Mouse (Mus musculus) heart, embryonic 14.5 days (tissue): ENCODE data around the gene Rbks. TPM values are rescaled to one million over a fixed set of nuclear protein-coding genes. Genes with fewer than 3 reads are reported as not detected.
"Not testable (repeated sequence)": the region's sequence is repeated elsewhere in the genome, so short reads cannot be mapped to it uniquely, and the experiment has no call there.

Experiments
- ATAC-seq: fragments of 200-750 bp; cut with Nextera tagmentation; 2 replicates; pipeline ENCODE4 v1.8.0; 2017; ENCODE audit warnings: low read depth, moderate TSS enrichment; ENCODE audit not compliant: insufficient number of reproducible peaks, insufficient read depth, low FRiP score
- H3K27ac ChIP-seq, 2 experiments: fragments of 200-500 bp in 1 of 2; fragments of 300-500 bp in 1 of 2; sonication (generic) in 1 of 2; replicated peaks in 1 of 2; 2 replicates each; pipeline ENCODE4 v1.5.1; 2012 to 2014; ENCODE audit warnings: low read depth in 2 of 2, low read length in 2 of 2, control low read depth in 1 of 2, mild to moderate bottlenecking in 1 of 2, mixed read lengths in 1 of 2; ENCODE audit not compliant: control insufficient read depth in 1 of 2, insufficient read depth in 1 of 2
- H3K27me3 ChIP-seq: fragments of 300-500 bp; sonication (generic); 2 replicates; pipeline ENCODE4 v1.6.1; 2014; ENCODE audit warnings: mild to moderate bottlenecking, low read length, control low read depth; ENCODE audit not compliant: control insufficient read depth, insufficient read depth
- H3K36me3 ChIP-seq: fragments of 300-500 bp; sonication (generic); 2 replicates; pipeline ENCODE4 v1.6.1; 2014; ENCODE audit warnings: mild to moderate bottlenecking, control low read depth, low read length, mixed read lengths; ENCODE audit not compliant: control insufficient read depth, insufficient read depth
- H3K4me1 ChIP-seq, 2 experiments: fragments of 200-500 bp in 1 of 2; fragments of 300-500 bp in 1 of 2; sonication (generic) in 1 of 2; 2 replicates each; pipeline ENCODE4 v1.6.1; 2012 to 2014; ENCODE audit warnings: low read length in 2 of 2, control low read depth in 1 of 2, mixed read lengths in 1 of 2; ENCODE audit not compliant: control insufficient read depth in 2 of 2, insufficient read depth in 2 of 2
- H3K4me2 ChIP-seq: fragments of 300-500 bp; sonication (generic); 2 replicates; pipeline ENCODE4 v1.6.1; 2014; ENCODE audit warnings: mild to moderate bottlenecking, low read length
- H3K4me3 ChIP-seq, 2 experiments: fragments of 200-500 bp in 1 of 2; fragments of 300-500 bp in 1 of 2; sonication (generic) in 1 of 2; 2 replicates each; pipeline ENCODE4 v1.5.1; 2012 to 2014; ENCODE audit warnings: low read length in 2 of 2, mild to moderate bottlenecking in 2 of 2, control low read depth in 1 of 2, low read depth in 1 of 2, moderate library complexity in 1 of 2; ENCODE audit not compliant: control insufficient read depth in 1 of 2, insufficient read depth in 1 of 2
- H3K9ac ChIP-seq: fragments of 300-500 bp; sonication (generic); 2 replicates; pipeline ENCODE4 v1.6.1; 2014; ENCODE audit warnings: mild to moderate bottlenecking, low read length
- H3K9me3 ChIP-seq: fragments of 300-500 bp; sonication (generic); 2 replicates; pipeline ENCODE4 v1.6.1; 2016; ENCODE audit warnings: low read length, control low read depth; ENCODE audit not compliant: control insufficient read depth
- WGBS: fragments of 180-500 bp; shearing (Covaris S2); extraction: QIAGEN DNeasy Blood & Tissue Kit; methylation state at CpG from one replicate; pipeline ENCODE4 v1.1.7; 2014; 5-methylcytosine and 5-hydroxymethylcytosine counted together
- polyA plus RNA-seq: library from polyadenylated mRNA; unstranded; fragments of >200 nt; fragmentation: Nextera tagmentation; extraction: Ambion mirVana; gene quantifications from 2 replicates; pipeline ENCODE4 v1.2.1, GENCODE M21; 2014

The Rbks gene
- polyA plus RNA-seq, 1 experiment from 2014 or later: 3.6 TPM

GRCm38 (mm10) chr5:31636636-31637253, 60.7 kb downstream of the Rbks start:
- ATAC-seq: no peak
- H3K27me3 ChIP-seq: no peaks in the 10 kb centered on the region
- peak overlapping the region; percentile 28; the same call in 1 of the 2 replicates for H3K9ac ChIP-seq
- H3K27ac ChIP-seq: peak overlapping the region; percentile 46 to 77
- H3K9me3 ChIP-seq: no peaks in the 10 kb centered on the region
- H3K4me1 ChIP-seq: peaks cover 9 to 15% of the 10 kb centered on the region in 2 experiments
- WGBS: 30% methylated on average over 9 of the region's 9 CpGs
- H3K4me2 ChIP-seq: no peak overlapping the region
- H3K4me3 ChIP-seq: no peak overlapping the region
- H3K36me3 ChIP-seq: peaks cover 6% of the 10 kb centered on the region; the same call in 1 of the 2 replicates

DNA sequence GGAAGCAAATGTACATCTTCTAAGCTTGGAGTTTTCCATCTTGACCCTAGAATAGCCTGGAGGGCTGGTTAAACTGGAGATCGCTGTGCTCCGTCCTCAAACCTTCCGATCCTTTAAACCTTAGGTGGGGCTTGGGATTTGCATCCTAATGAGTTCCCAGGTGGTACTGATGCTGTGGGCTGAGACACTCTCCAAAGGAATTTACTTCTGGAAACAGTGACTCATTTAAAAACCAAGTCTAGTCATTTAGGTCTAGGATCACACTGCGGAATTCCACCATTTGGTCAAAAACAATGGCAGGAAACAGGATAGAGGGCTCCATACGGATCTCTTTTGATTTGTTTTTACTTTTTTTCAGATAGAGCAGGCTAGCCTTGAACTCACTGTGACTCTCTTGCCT, 62.7 kb downstream of the Rbks start:
- no peak overlapping the region for H3K27ac ChIP-seq
- peaks cover 18 to 29% of the 10 kb centered on the region in 2 experiments for H3K4me1 ChIP-seq
- no peaks in the 10 kb centered on the region for H3K36me3 ChIP-seq
- H3K9ac ChIP-seq: no peak overlapping the region
- H3K9me3 ChIP-seq: no peaks in the 10 kb centered on the region
- no peak for ATAC-seq
- no peak overlapping the region for H3K4me2 ChIP-seq
- WGBS: 76% methylated on average over 5 of the region's 5 CpGs
- no peak overlapping the region for H3K4me3 ChIP-seq
- H3K27me3 ChIP-seq: no peaks in the 10 kb centered on the region

DNA sequence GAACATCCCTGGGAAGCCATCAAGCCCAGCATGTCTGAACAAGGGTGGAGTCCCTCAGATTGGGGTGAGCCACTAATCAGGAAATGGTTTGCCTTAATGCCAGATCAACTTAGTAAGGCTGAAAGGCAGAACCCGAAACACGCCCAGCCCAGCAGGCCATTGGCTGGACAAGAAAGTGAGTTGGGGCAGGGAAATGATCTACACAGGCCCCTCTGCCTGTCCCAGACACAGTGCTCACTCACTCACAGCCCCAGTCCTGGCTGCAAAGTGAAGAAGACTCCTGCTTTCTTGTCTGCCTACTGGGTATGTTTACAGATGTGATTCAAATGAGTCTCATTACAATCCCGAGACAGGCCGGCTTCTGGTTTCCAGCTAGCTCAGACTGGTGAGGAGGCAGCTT, 63.3 kb downstream of the Rbks start:
- no peak for ATAC-seq
- H3K27ac ChIP-seq: no peak overlapping the region
- no peak overlapping the region for H3K4me2 ChIP-seq
- no peaks in the 10 kb centered on the region for H3K9me3 ChIP-seq
- H3K4me3 ChIP-seq: no peak overlapping the region
- no peaks in the 10 kb centered on the region for H3K36me3 ChIP-seq
- peaks cover 22 to 34% of the 10 kb centered on the region in 2 experiments for H3K4me1 ChIP-seq
- WGBS: 83% methylated on average over 4 of the region's 4 CpGs
- no peak overlapping the region for H3K9ac ChIP-seq
- no peaks in the 10 kb centered on the region for H3K27me3 ChIP-seq

GRCm38 (mm10) chr5:31631169-31631568, 66.3 kb downstream of the Rbks start:
- H3K4me3 ChIP-seq, ATAC-seq, H3K36me3 ChIP-seq, H3K27me3 ChIP-seq, H3K4me2 ChIP-seq, H3K9me3 ChIP-seq, H3K9ac ChIP-seq: not testable (repeated sequence)
- Histone ChIP-seq H3K27ac (peak overlapping the region; percentile 88 to 95), H3K4me1 (peaks cover 35 to 48% of the 10 kb centered on the region in 2 experiments)
- 99% methylated on average over 4 of the region's 4 CpGs for WGBS

- ATAC-seq: peak; percentile 78
- no peaks in the 10 kb centered on the region for H3K27me3 ChIP-seq
- 10% methylated on average over 5 of the region's 5 CpGs for WGBS
- peak overlapping the region; percentile 12; the same call in 1 of the 2 replicates for H3K4me2 ChIP-seq
- no peak overlapping the region for H3K4me3 ChIP-seq
- H3K36me3 ChIP-seq: no peaks in the 10 kb centered on the region
- H3K27ac ChIP-seq: peak overlapping the region; percentile 88 to 95
- 0 out of 2 replicates have a peak overlapping the region, but pooled peaks have one; percentile 21 for H3K9ac ChIP-seq
- no peaks in the 10 kb centered on the region for H3K9me3 ChIP-seq
- peaks cover 37 to 45% of the 10 kb centered on the region in 2 experiments for H3K4me1 ChIP-seq
These were observed 67.4 kb downstream of the Rbks start for GRCm38 (mm10) chr5:31630064-31630463.

DNA sequence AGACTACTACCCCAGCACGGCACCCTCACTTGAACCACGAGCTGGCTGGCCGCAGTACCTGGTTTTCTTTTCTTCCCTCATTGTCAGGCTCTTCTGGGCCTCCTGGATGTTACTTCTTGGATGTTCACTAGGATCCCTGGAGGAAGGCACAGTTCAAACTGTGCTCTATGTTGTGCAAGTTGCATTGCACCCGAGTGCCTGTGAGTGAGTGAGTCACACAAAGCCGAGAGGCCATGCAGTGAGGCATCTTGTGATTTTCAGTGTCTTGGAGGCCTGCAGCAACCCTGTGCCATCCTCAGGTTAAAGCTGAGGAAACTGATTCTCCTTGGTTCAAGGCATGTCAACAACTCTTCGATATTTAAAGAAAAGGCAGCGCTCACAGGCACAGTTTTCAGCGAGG, 68.9 kb downstream of the Rbks start:
- WGBS: 88% methylated on average over 8 of the region's 8 CpGs
- H3K4me2 ChIP-seq: no peak overlapping the region
- no peak for ATAC-seq
- no peak overlapping the region for H3K4me3 ChIP-seq
- H3K36me3 ChIP-seq: no peaks in the 10 kb centered on the region
- H3K9ac ChIP-seq: no peak overlapping the region
- H3K27me3 ChIP-seq: no peaks in the 10 kb centered on the region
- no peaks in the 10 kb centered on the region for H3K9me3 ChIP-seq
- peak overlapping the region in 1 of 2 experiments; percentile 88; a peak in 2 of 4 replicates for H3K27ac ChIP-seq
- peaks cover 34 to 44% of the 10 kb centered on the region in 2 experiments for H3K4me1 ChIP-seq

DNA sequence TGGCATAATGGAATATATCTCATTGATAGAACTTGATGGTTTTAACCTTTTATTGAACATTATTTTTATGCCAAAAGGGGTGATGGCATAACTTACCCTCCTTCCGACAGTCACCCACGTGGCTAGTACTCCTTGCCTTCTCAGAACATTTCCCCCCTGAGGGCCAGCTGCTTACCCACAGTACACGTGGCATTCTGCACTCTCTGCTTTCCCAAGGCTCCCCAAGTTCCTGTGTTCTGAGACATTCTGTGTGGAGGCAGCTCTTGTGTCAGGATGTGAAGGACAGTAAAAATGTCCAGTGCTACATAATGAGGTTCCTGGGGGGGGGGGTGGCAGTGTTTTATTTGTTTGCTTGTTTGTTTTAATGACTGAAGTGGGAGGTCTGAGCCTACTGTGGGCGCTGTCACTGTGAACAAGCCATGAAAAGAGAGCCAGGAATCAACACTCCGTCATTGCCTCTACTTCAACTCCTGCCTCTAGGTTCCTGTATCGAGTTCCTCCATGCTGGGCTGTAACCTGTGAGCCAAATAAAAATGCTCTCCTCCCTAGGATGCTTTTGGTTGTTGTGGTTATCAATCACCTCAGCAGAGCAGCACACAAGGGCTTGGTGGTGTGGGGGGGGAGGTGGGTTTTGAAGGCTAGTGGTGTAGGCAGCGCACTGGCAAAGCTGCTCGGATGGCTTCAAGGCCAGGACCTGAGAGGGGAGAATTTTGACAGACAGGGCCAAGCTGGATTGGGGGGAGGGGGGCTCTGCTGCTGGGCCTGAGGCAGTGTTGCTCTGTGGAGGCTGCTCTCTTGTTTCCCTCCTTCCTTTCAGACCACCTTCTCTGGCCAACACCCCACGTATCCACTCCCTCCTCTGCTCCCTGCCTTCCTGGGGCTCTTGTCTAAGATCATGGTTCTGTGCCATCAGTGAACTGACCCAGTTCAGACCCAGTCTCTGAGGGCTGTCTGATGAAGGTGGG, 69.6 kb downstream of the Rbks start:
- no peaks in the 10 kb centered on the region for H3K9me3 ChIP-seq

More for the DNA sequence above, 69.6 kb downstream of the Rbks start:
- Histone ChIP-seq H3K27ac (peak overlapping the region in 1 of 2 experiments; percentile 88; a peak in 2 of 4 replicates), H3K36me3 (peaks cover 2% of the 10 kb centered on the region; the same call in 1 of the 2 replicates), H3K4me2 (no peak overlapping the region), H3K27me3 (no peaks in the 10 kb centered on the region), H3K9ac (no peak overlapping the region), H3K4me3 (no peak overlapping the region), H3K4me1 (peaks cover 34 to 44% of the 10 kb centered on the region in 2 experiments)
- no peak for ATAC-seq
- 74% methylated on average over 9 of the region's 9 CpGs for WGBS
